Mouse (Mus musculus): ENCODE results near the gene S100a5. TPM values are rescaled to one million over a fixed set of nuclear protein-coding genes. Genes with fewer than 3 reads are reported as not detected.
A peak's percentile ranks its signal among the peaks of the same experiment; 100 is the strongest.

The S100a5 gene
- polyA plus RNA-seq, 1 experiment from 2014 or later, result not detected

GRCm38 (mm10) chr3:90648981-90649380, 40.7 kb downstream of the S100a5 start:
- Histone ChIP-seq H3K4me2 (ENCODE audit: low read depth, low read length) (no peak overlapping the region), H3K4me1 (ENCODE audit: insufficient read depth) (no peaks in the 10 kb centered on the region), H3K4me3 (ENCODE audit: low read depth, low read length) (no peak overlapping the region), H3K9me3 (ENCODE audit: low read length) (no peaks in the 10 kb centered on the region), H3K27me3 (ENCODE audit: insufficient read depth, low read length) (no peaks in the 10 kb centered on the region), H3K9ac (replicated peaks) (no peak overlapping the region), H3K36me3 (replicated peaks; ENCODE audit: insufficient read depth, low read length) (no peaks in the 10 kb centered on the region), H3K27ac (ENCODE audit: low read depth) (no peak overlapping the region)
- no peak for TF ChIP-seq EP300 (IDR thresholded peaks at IDR 0.05; ENCODE audit: low read depth)
- DNase-seq (no peak), ATAC-seq (no peak)

DNA sequence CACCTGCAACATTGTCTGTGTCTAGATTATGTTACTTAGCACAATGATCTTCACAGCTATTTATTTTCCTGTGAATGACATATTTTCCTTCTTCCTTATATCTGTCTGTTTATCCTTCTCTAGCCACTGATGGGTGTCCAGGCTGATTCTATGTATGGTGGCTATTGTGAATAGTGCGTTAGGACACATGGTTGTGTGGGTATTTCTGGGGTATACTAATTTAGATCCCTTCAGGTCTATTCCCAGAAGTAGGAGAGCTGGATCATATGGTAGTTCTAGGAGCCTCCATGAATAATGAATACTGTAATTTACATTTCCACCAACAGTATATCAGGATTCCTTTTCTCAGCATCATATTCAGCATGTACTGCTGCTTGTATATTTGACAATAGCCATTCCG, 41.5 kb downstream of the S100a5 start:
- 72% methylated on average over 2 of the region's 2 CpGs for WGBS (ENCODE audit: insufficient replicate concordance)
- TF ChIP-seq CTCF (IDR thresholded peaks at IDR 0.05; ENCODE audit: low read depth), result no peak
- TF ChIP-seq EP300 (IDR thresholded peaks at IDR 0.05; ENCODE audit: low read depth), result no peak
- Histone ChIP-seq H3K27ac (ENCODE audit: low read depth) (no peak overlapping the region), H3K36me3 (replicated peaks; ENCODE audit: insufficient read depth, low read length) (no peaks in the 10 kb centered on the region), H3K4me3 (ENCODE audit: low read depth, low read length) (no peak overlapping the region), H3K4me2 (ENCODE audit: low read depth, low read length) (no peak overlapping the region), H3K27me3 (ENCODE audit: insufficient read depth, low read length) (no peaks in the 10 kb centered on the region), H3K9ac (replicated peaks) (no peak overlapping the region), H3K9me3 (ENCODE audit: low read length) (no peaks in the 10 kb centered on the region), H3K4me1 (ENCODE audit: insufficient read depth) (no peaks in the 10 kb centered on the region)
- DNase-seq (no peak), ATAC-seq (no peak)

GRCm38 (mm10) chr3:90652878-90653508, 44.7 kb downstream of the S100a5 start:
- no peaks in the 10 kb centered on the region for H3K27me3 ChIP-seq (ENCODE audit: insufficient read depth, low read length)
- peak; percentile 62 for DNase-seq
- H3K36me3 ChIP-seq (replicated peaks; ENCODE audit: insufficient read depth, low read length), result no peaks in the 10 kb centered on the region
- H3K27ac ChIP-seq (ENCODE audit: low read depth), result no peak overlapping the region
- no peaks in the 10 kb centered on the region for H3K9me3 ChIP-seq (ENCODE audit: low read length)
- H3K4me1 ChIP-seq (ENCODE audit: insufficient read depth), result no peaks in the 10 kb centered on the region
- no peak overlapping the region for H3K4me2 ChIP-seq (ENCODE audit: low read depth, low read length)
- H3K4me3 ChIP-seq (ENCODE audit: low read depth, low read length), result no peak overlapping the region
- TF ChIP-seq CTCF (IDR thresholded peaks at IDR 0.05; ENCODE audit: low read depth) (peak; percentile 79), EP300 (IDR thresholded peaks at IDR 0.05; ENCODE audit: low read depth) (no peak)
- WGBS (ENCODE audit: insufficient replicate concordance), result 37% methylated on average over 5 of the region's 5 CpGs
- no peak; the same call in 1 of the 2 replicates for ATAC-seq
- no peak overlapping the region for H3K9ac ChIP-seq (replicated peaks)

- TF ChIP-seq CTCF (IDR thresholded peaks at IDR 0.05; ENCODE audit: low read depth) (no peak), EP300 (IDR thresholded peaks at IDR 0.05; ENCODE audit: low read depth) (no peak)
- H3K4me2 ChIP-seq (ENCODE audit: low read depth, low read length), result no peak within 1 kb of the TSS
- H3K27me3 ChIP-seq (ENCODE audit: insufficient read depth, low read length), result no peaks in the 10 kb centered on the region
- no peak for ATAC-seq
- no peaks in the 10 kb centered on the region for H3K36me3 ChIP-seq (replicated peaks; ENCODE audit: insufficient read depth, low read length)
- no peak within 1 kb of the TSS for H3K9ac ChIP-seq (replicated peaks)
- peak; percentile 2 for DNase-seq
- H3K27ac ChIP-seq (ENCODE audit: low read depth), result no peak within 1 kb of the TSS
- H3K4me3 ChIP-seq (ENCODE audit: low read depth, low read length), result no peak within 1 kb of the TSS
- H3K4me1 ChIP-seq (ENCODE audit: insufficient read depth), result no peaks in the 10 kb centered on the region
- no peaks in the 10 kb centered on the region for H3K9me3 ChIP-seq (ENCODE audit: low read length)
Measured at GRCm38 (mm10) chr3:90653717-90654116, 45.4 kb downstream of the S100a5 start, which contains the start of gene S100a7a. TSS of gene S100a7a (plus strand) at chr3:90654017.

- no peak overlapping the region for H3K27ac ChIP-seq (ENCODE audit: low read depth)
- 52% methylated on average over 4 of the region's 4 CpGs for WGBS (ENCODE audit: insufficient replicate concordance)
- ATAC-seq, result no peak
Measured at GRCm38 (mm10) chr3:90657405-90657804, 49.1 kb downstream of the S100a5 start.

DNA sequence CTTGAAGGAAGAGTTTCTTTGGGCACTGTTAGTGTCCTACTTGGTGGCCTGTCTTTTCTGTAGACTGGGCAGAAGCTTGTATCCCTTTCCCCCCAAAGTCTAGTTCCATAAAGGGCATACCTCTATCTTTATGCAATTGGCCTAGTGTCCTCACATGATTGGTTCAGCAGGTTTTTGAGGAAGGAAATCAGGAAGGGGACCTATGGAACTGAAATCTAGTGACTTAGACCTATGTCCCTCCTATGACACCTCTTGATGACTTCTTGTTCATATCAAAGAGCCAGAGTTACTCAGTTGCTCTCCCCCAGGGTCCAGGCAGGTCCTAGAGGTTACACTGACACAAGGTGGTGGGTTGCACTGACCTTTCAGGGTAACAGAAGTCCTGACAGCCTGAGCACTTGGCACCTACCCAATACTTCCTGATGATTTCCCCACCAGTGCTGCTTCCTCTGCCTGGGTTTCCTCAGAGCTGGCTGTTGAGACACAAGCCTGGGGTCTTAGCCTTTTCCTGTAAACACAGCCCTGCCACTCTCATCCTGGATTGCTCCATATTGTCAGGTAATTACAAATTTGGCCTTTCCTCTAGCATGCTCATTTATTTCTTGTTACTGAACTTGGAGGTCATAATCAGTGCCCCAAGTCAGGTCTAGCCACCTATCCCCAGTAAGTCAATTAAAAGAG, 51.2 kb downstream of the S100a5 start:
- DNase-seq (peak; percentile 38), ATAC-seq (peak; percentile 43)
- Histone ChIP-seq H3K4me3 (ENCODE audit: low read depth, low read length) (no peak overlapping the region), H3K36me3 (replicated peaks; ENCODE audit: insufficient read depth, low read length) (no peaks in the 10 kb centered on the region), H3K27me3 (ENCODE audit: insufficient read depth, low read length) (no peaks in the 10 kb centered on the region), H3K27ac (ENCODE audit: low read depth) (peak overlapping the region; percentile 57), H3K9me3 (ENCODE audit: low read length) (no peaks in the 10 kb centered on the region), H3K4me1 (ENCODE audit: insufficient read depth) (no peaks in the 10 kb centered on the region), H3K4me2 (ENCODE audit: low read depth, low read length) (peak overlapping the region; percentile 5), H3K9ac (replicated peaks) (no peak overlapping the region)
- TF ChIP-seq EP300 (IDR thresholded peaks at IDR 0.05; ENCODE audit: low read depth) (peak; percentile 71; the same call in 1 of the 2 replicates), CTCF (IDR thresholded peaks at IDR 0.05; ENCODE audit: low read depth) (no peak)

More at GRCm38 (mm10) chr3:90657405-90657804, 49.1 kb downstream of the S100a5 start:
- Histone ChIP-seq H3K4me3 (ENCODE audit: low read depth, low read length) (no peak overlapping the region), H3K4me2 (ENCODE audit: low read depth, low read length) (no peak overlapping the region; the same call in 1 of the 2 replicates), H3K4me1 (ENCODE audit: insufficient read depth) (no peaks in the 10 kb centered on the region), H3K9ac (replicated peaks) (no peak overlapping the region), H3K27me3 (ENCODE audit: insufficient read depth, low read length) (no peaks in the 10 kb centered on the region), H3K36me3 (replicated peaks; ENCODE audit: insufficient read depth, low read length) (no peaks in the 10 kb centered on the region), H3K9me3 (ENCODE audit: low read length) (no peaks in the 10 kb centered on the region)
- DNase-seq, result peak; percentile 23
- TF ChIP-seq EP300 (IDR thresholded peaks at IDR 0.05; ENCODE audit: low read depth) (no peak), CTCF (IDR thresholded peaks at IDR 0.05; ENCODE audit: low read depth) (peak; percentile 53)

Other genes with a start within 250 kb of the S100a5 start
- 0.58 and 0.69 TPM in 2 replicates for gene Slc27a3, start 218.6 kb upstream of the S100a5 start, polyA plus RNA-seq (2015; fragmentation: Nextera tagmentation; extraction: Ambion mirVana)
- gene Ints3, start 174.9 kb upstream of the S100a5 start, polyA plus RNA-seq (2015; fragmentation: Nextera tagmentation; extraction: Ambion mirVana), result 4.0 and 4.6 TPM in 2 replicates
- gene Npr1, start 142.7 kb upstream of the S100a5 start, polyA plus RNA-seq (2015; fragmentation: Nextera tagmentation; extraction: Ambion mirVana), result 5.9 and 6.2 TPM in 2 replicates
- 23.1 and 27.6 TPM in 2 replicates for gene Ilf2, start 132.4 kb upstream of the S100a5 start, polyA plus RNA-seq (2015; fragmentation: Nextera tagmentation; extraction: Ambion mirVana)
- gene Snapin, start 117.5 kb upstream of the S100a5 start, polyA plus RNA-seq (2015; fragmentation: Nextera tagmentation; extraction: Ambion mirVana), result 23.6 and 24.2 TPM in 2 replicates
- gene Chtop, start 99.0 kb upstream of the S100a5 start, polyA plus RNA-seq (2015; fragmentation: Nextera tagmentation; extraction: Ambion mirVana), result 39.9 and 42.9 TPM in 2 replicates
- gene S100a1, start 94.1 kb upstream of the S100a5 start, polyA plus RNA-seq (2015; fragmentation: Nextera tagmentation; extraction: Ambion mirVana), result 116 and 118 TPM in 2 replicates
- 35.5 and 36.1 TPM in 2 replicates for gene S100a13, start 94.1 kb upstream of the S100a5 start, polyA plus RNA-seq (2015; fragmentation: Nextera tagmentation; extraction: Ambion mirVana)
- 0.09 TPM in 1 of 2 replicates, not detected in the other for gene S100a14, start 81.7 kb upstream of the S100a5 start, polyA plus RNA-seq (2015; fragmentation: Nextera tagmentation; extraction: Ambion mirVana)
- 41.3 and 43.5 TPM in 2 replicates for gene S100a16, start 71.3 kb upstream of the S100a5 start, polyA plus RNA-seq (2015; fragmentation: Nextera tagmentation; extraction: Ambion mirVana)
- not detected in 2 replicates for gene S100a3, start 47.9 kb upstream of the S100a5 start, polyA plus RNA-seq (2015; fragmentation: Nextera tagmentation; extraction: Ambion mirVana)
- gene S100a2, start 18.3 kb upstream of the S100a5 start, polyA plus RNA-seq (2015; fragmentation: Nextera tagmentation; extraction: Ambion mirVana), result not detected in 2 replicates
- not detected in 2 replicates for gene Gm42674, start 6.6 kb upstream of the S100a5 start, polyA plus RNA-seq (2015; fragmentation: Nextera tagmentation; extraction: Ambion mirVana)
- 4.0 and 4.6 TPM in 2 replicates for gene S100a4, start 4.8 kb upstream of the S100a5 start, polyA plus RNA-seq (2015; fragmentation: Nextera tagmentation; extraction: Ambion mirVana)
- gene S100a6, start 4.4 kb downstream of the S100a5 start, polyA plus RNA-seq (2015; fragmentation: Nextera tagmentation; extraction: Ambion mirVana), result 49.1 and 55.6 TPM in 2 replicates
- gene S100a7a, start 45.5 kb downstream of the S100a5 start, polyA plus RNA-seq (2015; fragmentation: Nextera tagmentation; extraction: Ambion mirVana), result not detected in 2 replicates
- 3,883 and 4,059 TPM in 2 replicates for gene S100a8, start 60.5 kb downstream of the S100a5 start, polyA plus RNA-seq (2015; fragmentation: Nextera tagmentation; extraction: Ambion mirVana)
- gene S100a9, start 87.2 kb downstream of the S100a5 start, polyA plus RNA-seq (2015; fragmentation: Nextera tagmentation; extraction: Ambion mirVana), result 2,494 and 2,662 TPM in 2 replicates
- gene Pglyrp4, start 118.4 kb downstream of the S100a5 start, polyA plus RNA-seq (2015; fragmentation: Nextera tagmentation; extraction: Ambion mirVana), result not detected in 2 replicates
- gene Gm5849, start 169.4 kb downstream of the S100a5 start, polyA plus RNA-seq (2015; fragmentation: Nextera tagmentation; extraction: Ambion mirVana), result not detected in 2 replicates